Mouse (Mus musculus) lung, embryonic 15.5 days (tissue): ENCODE results near the gene Ubxn7. TPM values are rescaled to one million over a fixed set of nuclear protein-coding genes. Genes with fewer than 3 reads are reported as not detected.

ENCODE experiments used
- ATAC-seq: fragments of 200-750 bp; cut with Nextera tagmentation; 2 replicates; pipeline ENCODE4 v1.8.0; 2017; ENCODE audit warnings: moderate number of reproducible peaks, borderline replicate concordance; ENCODE audit not compliant: low FRiP score, low TSS enrichment; ENCODE audit errors: extremely low read depth
- H3K27ac ChIP-seq: fragments of 300-500 bp; sonication (generic); 2 replicates; pipeline ENCODE4 v1.5.1; 2015; ENCODE audit warnings: moderate library complexity, mild to moderate bottlenecking, inconsistent platforms
- H3K27me3 ChIP-seq: fragments of 300-500 bp; sonication (generic); 2 replicates; pipeline ENCODE4 v1.6.1; 2015; ENCODE audit warnings: inconsistent platforms
- H3K36me3 ChIP-seq: fragments of 300-500 bp; sonication (generic); 2 replicates; pipeline ENCODE4 v1.6.1; 2015; ENCODE audit warnings: inconsistent platforms
- H3K4me1 ChIP-seq: fragments of 300-500 bp; sonication (generic); 2 replicates; pipeline ENCODE4 v1.6.1; 2015; ENCODE audit warnings: inconsistent platforms
- H3K4me2 ChIP-seq: fragments of 300-500 bp; sonication (generic); 2 replicates; pipeline ENCODE4 v1.6.1; 2015; ENCODE audit warnings: inconsistent platforms, mild to moderate bottlenecking, moderate library complexity
- H3K4me3 ChIP-seq: fragments of 300-500 bp; sonication (generic); 2 replicates; pipeline ENCODE4 v1.5.1; 2015; ENCODE audit warnings: mild to moderate bottlenecking, inconsistent platforms
- H3K9ac ChIP-seq: fragments of 300-500 bp; sonication (generic); 2 replicates; pipeline ENCODE4 v1.6.1; 2015; ENCODE audit warnings: inconsistent platforms
- H3K9me3 ChIP-seq: fragments of 300-500 bp; sonication (generic); 2 replicates; pipeline ENCODE4 v1.6.1; 2016; ENCODE audit warnings: inconsistent platforms
- WGBS: fragments of 180-500 bp; shearing (Covaris S2); methylation state at CpG from one replicate; pipeline ENCODE4 v1.1.7; 2015; 5-methylcytosine and 5-hydroxymethylcytosine counted together
- polyA plus RNA-seq: library from polyadenylated mRNA; unstranded; fragments of >200 nt; fragmentation: Nextera tagmentation; extraction: Ambion mirVana; gene quantifications from 2 replicates; pipeline ENCODE4 v1.2.1, GENCODE M21; 2015

Ubxn7 gene
- polyA plus RNA-seq, 1 experiment from 2014 or later: 24.2 TPM

DNA sequence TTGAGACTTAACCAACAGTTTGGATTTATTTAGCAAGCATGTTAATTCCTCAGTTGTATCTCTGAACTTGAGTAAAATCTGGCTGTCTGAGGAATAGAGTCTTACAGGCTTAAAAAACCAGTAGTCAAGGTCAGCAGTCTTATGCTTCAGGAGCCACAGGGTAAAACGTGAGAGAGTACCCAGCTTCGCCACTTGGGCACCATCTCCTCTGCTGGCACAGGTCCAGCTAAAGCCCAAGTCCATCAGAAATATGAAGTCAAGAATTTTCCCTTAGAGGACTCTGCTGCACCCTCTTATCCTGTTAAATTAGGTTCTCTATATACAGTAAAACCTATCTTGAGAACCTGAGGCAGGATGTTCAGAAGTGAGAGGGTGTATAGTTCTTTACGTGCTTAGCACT is 54.8 kb downstream of the Ubxn7 start:
- H3K9ac ChIP-seq: no peak overlapping the region
- no peak overlapping the region for H3K4me2 ChIP-seq
- H3K27ac ChIP-seq: no peak overlapping the region
- peaks cover 54% of the 10 kb centered on the region for H3K36me3 ChIP-seq
- 80% methylated on average over 3 of the region's 3 CpGs for WGBS
- no peaks in the 10 kb centered on the region for H3K4me1 ChIP-seq
- no peaks in the 10 kb centered on the region for H3K9me3 ChIP-seq
- no peak for ATAC-seq
- no peaks in the 10 kb centered on the region for H3K27me3 ChIP-seq
- no peak overlapping the region for H3K4me3 ChIP-seq

DNA sequence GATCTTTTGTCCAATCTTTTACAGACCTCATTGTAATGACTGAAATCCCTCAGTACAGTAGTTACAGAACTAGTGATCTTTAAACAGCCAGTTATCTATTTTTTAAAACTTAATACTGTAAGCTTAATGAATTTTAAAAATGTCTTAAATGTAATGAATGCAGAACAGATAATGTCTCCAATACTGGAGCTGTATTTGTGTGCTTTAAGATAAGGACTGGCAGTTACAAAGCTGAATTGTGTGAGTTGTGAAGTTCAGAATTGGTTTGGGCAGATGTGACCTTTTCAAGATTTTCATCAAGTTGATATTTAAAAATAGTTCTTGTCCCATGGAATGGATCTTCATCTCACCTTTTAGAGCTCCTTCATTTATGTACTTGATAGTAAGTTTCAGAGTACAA is 57.0 kb downstream of the Ubxn7 start:
- H3K27ac ChIP-seq: no peak overlapping the region
- H3K9me3 ChIP-seq: no peaks in the 10 kb centered on the region
- no peak overlapping the region for H3K9ac ChIP-seq
- H3K36me3 ChIP-seq: peaks cover 40% of the 10 kb centered on the region
- H3K27me3 ChIP-seq: no peaks in the 10 kb centered on the region
- H3K4me3 ChIP-seq: no peak overlapping the region
- no peaks in the 10 kb centered on the region for H3K4me1 ChIP-seq
- no peak overlapping the region for H3K4me2 ChIP-seq
- no peak for ATAC-seq

DNA sequence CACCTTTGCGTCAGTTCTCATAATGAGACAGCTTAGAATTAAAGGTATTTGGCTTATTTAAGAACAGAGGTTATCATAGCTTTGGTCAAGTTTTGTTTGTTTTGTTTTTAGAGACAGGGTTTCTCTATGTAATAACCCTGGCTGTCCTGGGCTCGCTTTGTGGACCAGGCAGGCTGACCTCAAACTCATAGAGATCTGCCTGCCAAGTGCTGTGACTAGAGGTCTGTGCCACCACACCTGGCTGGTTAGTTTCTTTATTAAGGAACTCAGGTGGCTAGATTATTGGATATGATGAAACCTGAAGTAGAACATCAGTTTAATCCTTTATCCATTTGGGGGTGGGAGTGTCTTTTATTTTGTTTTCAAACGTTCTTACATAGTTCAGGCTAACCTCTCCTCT is 57.8 kb downstream of the Ubxn7 start:
- peaks cover 37% of the 10 kb centered on the region for H3K36me3 ChIP-seq
- H3K4me3 ChIP-seq: no peak overlapping the region
- no peaks in the 10 kb centered on the region for H3K27me3 ChIP-seq
- no peak overlapping the region for H3K9ac ChIP-seq
- no peaks in the 10 kb centered on the region for H3K4me1 ChIP-seq
- no peak overlapping the region for H3K27ac ChIP-seq
- WGBS: 68% methylated on average over 3 of the region's 3 CpGs
- no peak for ATAC-seq
- H3K4me2 ChIP-seq: no peak overlapping the region
- H3K9me3 ChIP-seq: no peaks in the 10 kb centered on the region

DNA sequence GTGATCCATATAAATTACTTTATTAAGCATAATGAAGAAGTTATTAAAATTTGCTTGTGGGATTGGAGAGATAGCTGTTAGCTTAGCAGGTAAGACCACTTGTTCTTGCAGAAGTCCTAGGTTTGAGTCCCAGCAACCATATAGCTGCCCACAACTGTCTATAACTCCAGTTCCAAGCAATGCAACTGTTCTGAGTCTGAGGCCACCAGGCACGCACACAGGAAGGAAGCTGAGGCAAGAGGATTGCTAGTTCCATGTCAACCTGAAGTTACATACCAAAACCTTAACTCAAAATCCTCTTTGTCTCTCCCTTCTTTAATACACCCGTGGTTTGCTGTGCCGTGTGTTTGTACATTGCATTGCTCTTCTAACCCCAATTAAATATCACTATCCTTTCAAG is 58.8 kb downstream of the Ubxn7 start:
- WGBS: 92% methylated on average over 3 of the region's 3 CpGs
- peaks cover 27% of the 10 kb centered on the region for H3K36me3 ChIP-seq
- ATAC-seq: no peak

DNA sequence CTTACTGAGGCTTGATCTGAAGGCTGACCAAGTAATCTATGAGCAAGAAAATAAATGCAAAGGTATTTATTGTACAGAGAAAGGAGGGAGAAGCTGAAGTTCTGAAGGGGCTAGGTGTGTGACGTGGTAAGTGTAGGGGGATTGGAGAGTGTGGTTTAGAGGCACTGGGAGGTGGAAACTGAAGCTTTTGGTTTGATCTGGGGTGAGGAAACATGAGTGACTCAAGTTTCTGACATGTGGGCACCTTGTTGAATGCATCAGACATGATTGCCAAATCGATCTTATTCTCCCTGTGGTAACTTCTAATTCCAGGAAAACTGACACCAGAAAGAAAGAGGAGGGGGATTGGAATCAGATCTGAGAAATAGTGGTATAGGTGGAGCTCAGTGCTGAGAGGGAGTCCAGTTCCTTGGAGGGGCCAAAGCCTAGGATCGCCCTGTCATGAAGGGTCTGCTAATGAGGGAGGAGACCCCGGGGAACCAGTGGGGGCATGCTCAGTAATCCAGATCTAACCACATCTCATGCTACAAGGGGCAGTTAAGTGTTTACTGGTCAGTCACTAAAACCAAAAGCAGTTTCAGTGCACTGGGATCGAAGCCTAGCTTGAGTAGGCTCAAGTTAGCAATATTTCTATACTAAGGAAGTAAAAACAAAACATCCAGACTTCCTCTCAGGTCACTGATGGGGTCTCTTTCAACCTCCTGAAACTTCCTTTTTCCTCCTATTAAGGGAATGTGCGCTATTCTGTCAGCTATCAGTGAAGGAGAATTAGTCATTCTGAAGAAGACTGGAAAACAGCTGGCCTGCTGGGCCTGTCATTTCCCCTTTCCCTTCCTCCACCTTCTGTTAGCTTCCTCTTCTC is 63.9 kb downstream of the Ubxn7 start:
- Histone ChIP-seq H3K4me2 (no peak overlapping the region), H3K27me3 (no peaks in the 10 kb centered on the region), H3K27ac (no peak overlapping the region), H3K9ac (no peak overlapping the region), H3K36me3 (peaks cover 11% of the 10 kb centered on the region), H3K4me1 (no peaks in the 10 kb centered on the region), H3K9me3 (no peaks in the 10 kb centered on the region), H3K4me3 (no peak overlapping the region)
- 61% methylated on average over 6 of the region's 6 CpGs for WGBS
- ATAC-seq: no peak

More for the DNA sequence above, 58.8 kb downstream of the Ubxn7 start:
- no peak overlapping the region for H3K4me3 ChIP-seq
- no peaks in the 10 kb centered on the region for H3K4me1 ChIP-seq
- H3K9me3 ChIP-seq: no peaks in the 10 kb centered on the region
- no peak overlapping the region for H3K27ac ChIP-seq
- no peak overlapping the region for H3K4me2 ChIP-seq
- H3K27me3 ChIP-seq: no peaks in the 10 kb centered on the region
- H3K9ac ChIP-seq: no peak overlapping the region

DNA sequence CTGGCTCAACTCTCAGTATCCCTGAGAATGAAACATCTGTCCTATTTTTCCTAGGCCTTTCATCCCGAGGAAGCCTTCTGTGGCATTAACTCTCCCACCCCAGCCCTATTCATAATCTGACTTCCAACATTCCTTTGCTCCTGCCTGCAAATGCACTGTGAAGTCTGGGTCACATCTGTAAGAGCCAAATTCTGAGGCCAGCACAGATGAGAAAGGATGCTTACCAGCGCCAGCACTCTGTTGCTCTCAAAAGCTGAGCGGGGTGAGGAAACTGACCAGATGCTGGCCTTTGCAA is 64.4 kb downstream of the Ubxn7 start:
- H3K27me3 ChIP-seq: no peaks in the 10 kb centered on the region
- H3K9ac ChIP-seq: no peak overlapping the region
- WGBS: 46% methylated on average over 3 of the region's 3 CpGs
- H3K4me1 ChIP-seq: no peaks in the 10 kb centered on the region
- no peaks in the 10 kb centered on the region for H3K9me3 ChIP-seq
- no peak for ATAC-seq
- no peak overlapping the region for H3K27ac ChIP-seq
- H3K4me2 ChIP-seq: no peak overlapping the region
- peaks cover 7% of the 10 kb centered on the region; the same call in 1 of the 2 replicates for H3K36me3 ChIP-seq
- H3K4me3 ChIP-seq: no peak overlapping the region

DNA sequence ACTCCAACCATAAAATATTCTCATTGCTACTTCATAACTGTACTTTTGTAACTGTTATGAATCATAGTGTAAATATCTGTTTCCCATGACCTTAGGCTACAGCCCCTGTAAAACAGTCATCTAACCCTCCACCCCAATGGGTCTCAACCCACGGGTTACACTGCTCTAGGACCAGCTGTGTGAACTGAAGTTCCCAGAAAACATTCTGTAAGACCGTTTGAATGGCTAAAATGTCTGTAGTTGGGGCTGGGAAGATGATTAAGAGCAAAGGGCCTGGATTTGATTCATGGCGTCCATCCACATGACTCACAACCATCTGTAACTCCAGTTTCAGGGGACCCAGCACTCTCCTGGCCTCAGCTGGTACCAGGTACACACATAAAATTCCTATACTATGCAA is 66.1 kb downstream of the Ubxn7 start:
- H3K27ac ChIP-seq: no peak overlapping the region
- 68% methylated on average over 3 of the region's 3 CpGs for WGBS
- ATAC-seq: no peak

DNA sequence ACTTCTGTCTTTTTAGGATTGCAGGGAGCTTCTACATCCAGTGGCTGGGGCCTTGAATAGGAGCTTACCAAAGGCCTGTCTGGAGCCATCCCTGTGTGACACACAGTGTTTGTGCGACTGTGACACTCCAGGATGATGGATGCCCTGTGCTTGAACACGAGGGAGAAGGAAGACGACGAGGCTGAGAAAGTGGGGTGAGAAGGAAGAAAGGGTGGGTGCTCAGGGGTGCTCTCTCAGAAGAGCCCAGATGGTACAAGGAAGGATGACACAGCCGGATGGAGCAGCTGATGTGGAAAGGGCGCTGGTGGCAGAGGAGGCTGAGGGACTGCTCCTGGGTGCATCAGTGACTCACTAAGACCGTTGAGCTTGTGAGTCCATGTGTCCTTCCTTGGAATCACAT is 68.2 kb downstream of the Ubxn7 start, which contains the start of gene Tm4sf19:
Tm4sf19 (plus strand) TSS at position 240 of the 400 bp plus-strand sequence.
- H3K36me3 ChIP-seq: no peaks in the 10 kb centered on the region

More for the DNA sequence above, 66.1 kb downstream of the Ubxn7 start:
- Histone ChIP-seq H3K4me1 (no peaks in the 10 kb centered on the region), H3K4me3 (no peak overlapping the region), H3K4me2 (no peak overlapping the region), H3K9me3 (no peaks in the 10 kb centered on the region), H3K27me3 (no peaks in the 10 kb centered on the region), H3K9ac (no peak overlapping the region), H3K36me3 (peaks cover under 1% of the 10 kb centered on the region; the same call in 1 of the 2 replicates)

DNA sequence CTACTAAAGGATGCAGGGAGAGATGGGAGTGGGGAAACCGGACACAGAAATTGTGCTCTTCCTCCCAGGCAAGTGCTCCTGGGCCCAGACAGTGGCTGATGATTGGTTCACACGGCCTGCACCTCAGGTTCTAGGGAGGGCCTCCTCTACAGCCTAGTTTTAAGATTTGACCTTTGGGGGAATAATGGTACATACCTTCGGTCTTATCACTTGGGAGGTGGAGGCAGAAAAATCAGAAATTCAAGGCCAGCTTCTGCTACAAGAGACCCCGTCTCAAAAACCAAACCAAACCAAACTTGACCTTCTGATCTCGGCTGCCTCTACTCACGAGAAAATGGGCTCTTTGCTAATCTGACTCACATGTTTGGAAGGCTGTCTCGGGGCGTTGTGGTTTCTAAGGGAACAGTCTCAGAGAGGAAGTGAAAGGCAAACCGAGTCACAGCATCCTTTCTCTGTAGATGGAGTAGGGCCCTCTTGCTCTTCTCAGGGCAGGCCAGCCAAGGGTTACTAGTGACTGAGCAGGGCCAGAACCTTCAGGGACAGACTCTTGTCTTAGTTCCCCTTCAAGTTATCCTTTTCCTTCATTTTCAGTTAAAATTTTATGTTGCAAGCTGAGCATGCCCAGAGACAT is 69.4 kb downstream of the Ubxn7 start:
- no peaks in the 10 kb centered on the region for H3K27me3 ChIP-seq
- no peaks in the 10 kb centered on the region for H3K4me1 ChIP-seq
- no peak overlapping the region for H3K27ac ChIP-seq
- no peak for ATAC-seq
- H3K36me3 ChIP-seq: no peaks in the 10 kb centered on the region
- 61% methylated on average over 9 of the region's 9 CpGs for WGBS
- no peak overlapping the region for H3K4me3 ChIP-seq
- no peak overlapping the region for H3K4me2 ChIP-seq
- H3K9ac ChIP-seq: no peak overlapping the region
- no peaks in the 10 kb centered on the region for H3K9me3 ChIP-seq

More for the DNA sequence above, 68.2 kb downstream of the Ubxn7 start, which contains the start of gene Tm4sf19:
- Histone ChIP-seq H3K4me1 (no peaks in the 10 kb centered on the region), H3K27ac (no peak within 1 kb of the TSS), H3K9me3 (no peaks in the 10 kb centered on the region), H3K4me3 (no peak within 1 kb of the TSS), H3K9ac (no peak within 1 kb of the TSS), H3K4me2 (no peak within 1 kb of the TSS), H3K27me3 (no peaks in the 10 kb centered on the region)
- ATAC-seq: no peak
- WGBS: 50% methylated on average over 7 of the region's 7 CpGs

DNA sequence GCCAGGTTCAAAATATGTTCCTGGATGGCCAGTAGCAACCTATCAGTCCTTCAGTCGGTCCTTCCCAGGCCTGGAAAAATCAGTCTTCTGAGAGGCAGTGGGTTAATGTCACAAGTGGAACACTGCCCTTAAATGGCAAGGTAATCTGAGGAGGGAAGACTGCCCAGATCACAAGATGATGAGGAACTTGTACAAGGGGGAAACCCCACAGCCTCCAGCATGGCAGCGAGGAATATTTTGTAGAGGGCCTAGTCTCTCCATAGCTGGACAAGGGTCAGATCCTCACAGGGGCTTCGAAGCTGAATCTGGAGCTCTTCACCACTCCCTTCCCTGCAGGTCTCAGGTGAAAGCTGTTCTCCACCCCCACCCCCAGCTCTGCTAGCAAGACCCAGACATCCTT is 70.8 kb downstream of the Ubxn7 start:
- no peak for ATAC-seq

DNA sequence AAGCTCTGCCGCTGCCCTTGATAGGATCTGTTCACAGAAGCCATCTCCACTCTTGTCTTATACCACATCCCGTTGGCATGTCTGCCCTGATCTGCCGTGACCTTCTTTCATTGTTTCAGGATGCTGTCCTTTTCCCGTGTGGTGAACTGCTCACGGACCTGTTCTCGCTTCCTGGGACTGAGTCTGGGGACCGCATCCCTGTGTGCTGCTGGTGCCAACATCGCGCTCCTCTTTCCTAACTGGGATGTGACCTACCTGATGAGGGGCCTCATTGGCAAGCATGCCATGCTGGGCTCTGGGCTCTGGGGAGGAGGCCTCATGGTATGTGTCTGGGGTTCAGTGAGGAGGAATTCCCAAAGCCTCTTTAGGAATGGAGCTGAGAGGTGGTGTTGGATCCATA is 73.7 kb downstream of the Ubxn7 start:
- WGBS: 91% methylated on average over 9 of the region's 9 CpGs
- no peak for ATAC-seq
- Histone ChIP-seq H3K9ac (no peak overlapping the region), H3K27me3 (no peaks in the 10 kb centered on the region), H3K9me3 (no peaks in the 10 kb centered on the region), H3K4me3 (no peak overlapping the region), H3K4me2 (no peak overlapping the region), H3K36me3 (no peaks in the 10 kb centered on the region), H3K4me1 (no peaks in the 10 kb centered on the region), H3K27ac (no peak overlapping the region)

More for the DNA sequence above, 70.8 kb downstream of the Ubxn7 start:
- Histone ChIP-seq H3K36me3 (no peaks in the 10 kb centered on the region), H3K4me2 (no peak overlapping the region), H3K4me1 (no peaks in the 10 kb centered on the region), H3K27me3 (no peaks in the 10 kb centered on the region), H3K9ac (no peak overlapping the region), H3K27ac (no peak overlapping the region), H3K4me3 (no peak overlapping the region), H3K9me3 (no peaks in the 10 kb centered on the region)
- WGBS: 75% methylated on average over 3 of the region's 3 CpGs

DNA sequence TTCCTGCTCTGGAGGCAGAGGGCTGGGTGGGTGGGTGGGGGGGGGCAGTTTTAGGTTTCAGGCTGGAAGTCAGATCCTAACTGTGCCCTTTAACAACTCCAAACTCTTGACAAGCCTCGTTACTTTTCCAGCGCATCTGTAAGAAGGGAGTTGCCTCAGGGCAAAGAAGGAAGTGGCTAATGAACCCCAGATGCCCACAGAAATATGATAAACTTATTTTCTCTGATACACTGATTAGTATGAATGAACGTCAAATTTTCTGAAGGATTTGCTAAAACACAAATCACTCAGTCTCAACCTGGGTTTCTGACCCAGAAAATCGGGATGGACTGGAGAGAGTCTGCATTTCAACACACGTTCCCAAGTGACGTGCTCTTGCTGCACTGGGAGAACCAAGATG is 74.6 kb downstream of the Ubxn7 start:
- no peak overlapping the region for H3K4me3 ChIP-seq
- WGBS: 70% methylated on average over 6 of the region's 6 CpGs

More for the DNA sequence above, 74.6 kb downstream of the Ubxn7 start:
- no peaks in the 10 kb centered on the region for H3K36me3 ChIP-seq
- H3K27me3 ChIP-seq: no peaks in the 10 kb centered on the region
- no peak overlapping the region for H3K9ac ChIP-seq
- no peak overlapping the region for H3K4me2 ChIP-seq
- no peak overlapping the region for H3K27ac ChIP-seq
- no peak for ATAC-seq
- H3K9me3 ChIP-seq: no peaks in the 10 kb centered on the region
- H3K4me1 ChIP-seq: no peaks in the 10 kb centered on the region
